Mouse (Mus musculus): ENCODE data around the gene Snrnp48.

DNA sequence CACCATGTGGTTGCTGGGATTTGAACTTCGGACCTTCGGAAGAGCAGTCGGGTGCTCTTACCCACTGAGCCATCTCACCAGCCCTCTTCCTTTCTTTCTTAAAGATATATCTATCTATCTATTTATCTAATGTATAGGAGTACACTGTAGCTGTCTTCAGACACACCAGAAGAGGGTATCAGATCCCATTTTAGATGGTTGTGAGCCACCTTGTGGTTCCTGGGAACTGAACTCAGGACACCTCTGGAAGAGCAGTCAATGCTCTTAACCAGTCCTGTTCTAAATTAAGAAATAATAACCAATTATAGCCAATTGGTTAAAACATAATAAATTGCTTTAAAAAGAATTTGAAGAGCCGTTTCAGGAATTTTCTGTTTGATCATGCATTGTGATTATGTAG lies 567 bp upstream of the Snrnp48 start:
- TF ChIP-seq CTCF (IDR thresholded peaks at IDR 0.05; ENCODE audit: low read depth, low read length) (no peak), POLR2A (IDR thresholded peaks at IDR 0.05; ENCODE audit: extremely low read depth, insufficient read depth, low read length) (no peak)
